Mouse (Mus musculus): ENCODE data around the gene Inmt.

- TF ChIP-seq EP300 (IDR thresholded peaks at IDR 0.05; ENCODE audit: low read depth) (no peak), CTCF (IDR thresholded peaks at IDR 0.05; ENCODE audit: low read depth) (no peak)
Measured at GRCm38 (mm10) chr6:55207786-55208185, 32.9 kb upstream of the Inmt start.
